Mouse (Mus musculus) left cerebral cortex, postnatal 25 days (tissue): ENCODE results near the gene Tmem63a. TPM values are rescaled to one million over a fixed set of nuclear protein-coding genes. Genes with fewer than 3 reads are reported as not detected.

ENCODE experiments used
- DNase-seq, 2 experiments: peaks; one replicate each; pipeline ENCODE4 v3.0.0; 2022; ENCODE audit warnings: low spot score in 2 of 2, mixed read lengths in 1 of 2
- intact Hi-C: fragments of 180-260 bp; cut with DNase I; formaldehyde crosslinking; loops from one replicate; pipeline ENCODE4 v1.15.1; 2025
- total RNA-seq, 2 experiments: library from RNA; stranded (reverse); gene quantifications; 2 replicates each; pipeline ENCODE4 v1.2.3; 2021

Gene Tmem63a
- total RNA-seq, 2 experiments from 2014 or later, result 10.5 to 11.1 TPM

- no peak for DNase-seq
- intact Hi-C loops, result no loop called here
Observed at GRCm38 (mm10) chr1:181020756-181021487, 78.8 kb downstream of the Tmem63a start, which contains the start of gene Ephx1. Gene Ephx1, minus strand, starts transcription at chr1:181020904.

DNA sequence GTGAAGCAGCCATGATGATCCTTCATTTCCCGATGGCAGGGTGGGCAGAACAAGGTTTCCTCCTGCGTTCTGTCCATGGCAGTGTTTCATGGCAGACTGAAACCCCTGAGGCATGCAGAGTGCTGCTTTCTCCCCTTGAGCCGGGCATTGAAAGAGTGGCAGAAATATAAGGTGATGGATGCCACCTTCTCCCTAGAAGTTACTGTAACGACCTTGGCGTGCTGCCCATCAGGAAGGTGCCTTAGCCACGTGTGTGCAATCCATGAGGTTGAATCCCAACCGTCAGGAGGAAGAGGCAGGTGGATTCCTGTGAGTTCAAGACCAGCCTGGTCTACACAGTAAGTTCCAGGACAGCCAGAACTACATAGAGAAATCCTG lies 79.3 kb downstream of the Tmem63a start:
- no peak for DNase-seq
- intact Hi-C loops, result no loop called here

DNA sequence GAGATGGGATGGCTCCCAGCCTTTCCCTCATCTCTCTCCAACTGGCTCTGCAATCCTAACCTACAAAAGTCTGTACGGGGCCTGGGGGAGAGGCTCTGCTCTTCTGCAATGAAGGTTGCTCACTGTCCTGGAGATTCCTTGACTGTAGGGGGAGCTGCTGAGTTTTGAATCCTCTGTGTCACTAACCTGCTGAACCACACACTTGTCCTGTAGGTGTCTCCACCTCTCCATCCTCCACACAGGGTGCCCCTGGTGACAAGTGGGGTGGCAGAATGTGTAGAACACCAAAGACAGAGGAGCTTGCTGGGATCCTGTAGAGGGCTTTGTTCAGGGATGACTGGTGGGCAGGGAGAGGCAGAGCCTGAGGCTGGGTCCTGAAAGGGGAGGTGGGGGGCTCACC lies 80.1 kb downstream of the Tmem63a start:
- DNase-seq, result peak; percentile 25 to 62
- intact Hi-C loops, result no loop called here

Other genes starting within 250 kb of the Tmem63a start
- gene Mixl1, start 245.3 kb upstream of the Tmem63a start, total RNA-seq, result not detected
- gene Acbd3, start 216.3 kb upstream of the Tmem63a start, total RNA-seq, result 10 to 100 TPM; 32.6 to 33.6 TPM
- gene H3f3a, start 128.4 kb upstream of the Tmem63a start, total RNA-seq, result 100 to 1,000 TPM; 301 to 318 TPM
- 10 to 100 TPM; 18.8 to 21.0 TPM for gene Sde2, start 91.2 kb upstream of the Tmem63a start, total RNA-seq
- 1 to 10 TPM in 1 of 2 experiments, under 1 TPM in 1; 0.37 to 2.0 TPM for gene Lefty2, start 49.2 kb upstream of the Tmem63a start, total RNA-seq
- 10 to 100 TPM; 29.8 to 30.2 TPM for gene Pycr2, start 38.1 kb upstream of the Tmem63a start, total RNA-seq
- under 1 TPM; 0.44 to 0.89 TPM for gene Lefty1, start 7.3 kb upstream of the Tmem63a start, total RNA-seq
- 10 to 100 TPM; 24.6 to 34.3 TPM for gene Ephx1, start 78.6 kb downstream of the Tmem63a start, total RNA-seq
- gene 9130409I23Rik, start 108.9 kb downstream of the Tmem63a start, total RNA-seq, result not detected
- gene Nvl, start 201.9 kb downstream of the Tmem63a start, total RNA-seq, result 10 to 100 TPM; 28.6 to 35.7 TPM
- 10 to 100 TPM; 26.8 to 27.9 TPM for gene Cnih4, start 202.3 kb downstream of the Tmem63a start, total RNA-seq